Mouse (Mus musculus) right cerebral cortex, adult 2 months (tissue): ENCODE data around the gene Plekhg5.

ENCODE experiments used
- DNase-seq, 2 experiments: peaks; one replicate each; pipeline ENCODE4 v3.0.0; 2021 to 2022; ENCODE audit warnings: low spot score in 2 of 2

The Plekhg5 gene

GRCm38 (mm10) chr4:152097911-152098799 lies 25.9 kb downstream of the Plekhg5 start:
- DNase-seq, result no peak

GRCm38 (mm10) chr4:152100541-152100940 lies 28.2 kb downstream of the Plekhg5 start:
- peak; percentile 79 to 84 for DNase-seq

- DNase-seq, result peak in 1 of 2 experiments; percentile 34
These were observed 28.9 kb downstream of the Plekhg5 start for GRCm38 (mm10) chr4:152101081-152101653.

GRCm38 (mm10) chr4:152101921-152102320 lies 29.6 kb downstream of the Plekhg5 start:
- no peak for DNase-seq

- DNase-seq, result peak; percentile 86 to 87
These were observed 30.7 kb downstream of the Plekhg5 start for GRCm38 (mm10) chr4:152103025-152103424.

- no peak for DNase-seq
These were observed 34.4 kb downstream of the Plekhg5 start for GRCm38 (mm10) chr4:152106746-152107145.

- peak in 1 of 2 experiments; percentile 32 for DNase-seq
These were observed 35.2 kb downstream of the Plekhg5 start for GRCm38 (mm10) chr4:152107493-152107892.

- DNase-seq, result peak; percentile 69 to 70
These were observed 35.7 kb downstream of the Plekhg5 start for GRCm38 (mm10) chr4:152107971-152108509.

- DNase-seq, result no peak
These were observed 36.4 kb downstream of the Plekhg5 start for GRCm38 (mm10) chr4:152108673-152109072.

- no peak for DNase-seq
These were observed 37.2 kb downstream of the Plekhg5 start for GRCm38 (mm10) chr4:152109509-152109908.

- no peak for DNase-seq
These were observed 38.4 kb downstream of the Plekhg5 start for GRCm38 (mm10) chr4:152110689-152111088.

- DNase-seq, result no peak
These were observed 40.0 kb downstream of the Plekhg5 start for GRCm38 (mm10) chr4:152112329-152112728.

GRCm38 (mm10) chr4:152114080-152114479 lies 41.8 kb downstream of the Plekhg5 start:
- DNase-seq, result no peak

- no peak for DNase-seq
These were observed 43.8 kb downstream of the Plekhg5 start, which contains the start of gene Tnfrsf25 for GRCm38 (mm10) chr4:152115921-152116612. Gene Tnfrsf25 (plus strand): TSS chr4:152115934.

GRCm38 (mm10) chr4:152117538-152117937 lies 45.2 kb downstream of the Plekhg5 start:
- no peak for DNase-seq

- DNase-seq, result peak in 1 of 2 experiments; percentile 55
These were observed 47.3 kb downstream of the Plekhg5 start for GRCm38 (mm10) chr4:152119396-152120292.

GRCm38 (mm10) chr4:152120311-152121182 lies 48.2 kb downstream of the Plekhg5 start:
- DNase-seq, result no peak

- no peak for DNase-seq
These were observed 48.8 kb downstream of the Plekhg5 start for GRCm38 (mm10) chr4:152121183-152121505.

GRCm38 (mm10) chr4:152124361-152124961 lies 52.2 kb downstream of the Plekhg5 start:
- DNase-seq, result no peak
